11 mouse cellular contexts compared by ENCODE assay signal in genomic region chr10:63236663-63237062, GRCm38 (mm10). TPM values are rescaled to one million over a fixed set of nuclear protein-coding genes. Genes with fewer than 3 reads are reported as not detected.
"Had no signal": no experiment of that assay in that cellular context is flagged by ENCODE, and none has a peak within 500 bp of the region (broad histone marks: within the 10 kb centered on the region; RNA-seq: fewer than 3 reads in every experiment).

No protein-coding gene starts in this region.

- DNase-seq: kidney, postnatal 25 days; layer of hippocampus, adult 9-11 months; left cerebral cortex, postnatal 4 days; lung, adult 18-20 months; right cerebral cortex, postnatal 14 days; thymus, postnatal 4 days had no signal

- ATAC-seq: midbrain, embryonic 13.5 days had no signal

- H3K4me2 ChIP-seq: limb, embryonic 13.5 days; midbrain, embryonic 13.5 days had no signal

- H3K36me3 ChIP-seq: limb, embryonic 13.5 days; midbrain, embryonic 13.5 days had no signal

- H3K4me1 ChIP-seq: limb, embryonic 13.5 days had no signal

- H3K27ac ChIP-seq: limb, embryonic 13.5 days; liver, embryonic 14.5 days; midbrain, embryonic 13.5 days had no signal

- H3K27me3 ChIP-seq: limb, embryonic 13.5 days; midbrain, embryonic 13.5 days had no signal

- H3K4me3 ChIP-seq: limb, embryonic 13.5 days; midbrain, embryonic 13.5 days had no signal

- H3K9ac ChIP-seq: limb, embryonic 13.5 days; liver, embryonic 14.5 days; midbrain, embryonic 13.5 days had no signal

- H3K9me3 ChIP-seq: midbrain, embryonic 13.5 days had no signal

RNA-seq across cellular contexts. Expression of gene Mypn, which starts 32.9 kb away (rescaled TPM):
- total RNA-seq: megakaryocyte progenitor cell, adult 5-6 weeks had no signal
- polyA plus RNA-seq: liver, adult 2 months had no signal
